Mouse (Mus musculus) activated CD4-positive, CD25-positive, alpha-beta regulatory T cell, adult 4 months (primary cell): ENCODE results near the gene Zbtb21. TPM values are rescaled to one million over a fixed set of nuclear protein-coding genes. Genes with fewer than 3 reads are reported as not detected.
"Not testable (repeated sequence)": the region's sequence is repeated elsewhere in the genome, so short reads cannot be mapped to it uniquely, and the experiment has no call there.

Experiments used
- ATAC-seq: one replicate; pipeline ENCODE4 v1.8.0; 2017
- polyA plus RNA-seq, 2 experiments: library from polyadenylated mRNA; unstranded; fragments of 100-300 nt; shearing (Covaris generic); gene quantifications; one replicate each; pipeline ENCODE4 v1.2.1; 2017

The Zbtb21 gene
- polyA plus RNA-seq = 1 to 10 TPM; 7.4 to 7.7 TPM

- ATAC-seq = peak; percentile 83
These were observed at the start of gene Zbtb21, which contains the start of gene C2cd2 for GRCm38 (mm10) chr16:97962151-97962948. Gene Zbtb21, minus strand, starts transcription at chr16:97962622. Gene C2cd2, minus strand, starts transcription at chr16:97962598.

- ATAC-seq = peak; percentile 11
These were observed 34.9 kb upstream of the Zbtb21 start for GRCm38 (mm10) chr16:97997383-97997731.

DNA sequence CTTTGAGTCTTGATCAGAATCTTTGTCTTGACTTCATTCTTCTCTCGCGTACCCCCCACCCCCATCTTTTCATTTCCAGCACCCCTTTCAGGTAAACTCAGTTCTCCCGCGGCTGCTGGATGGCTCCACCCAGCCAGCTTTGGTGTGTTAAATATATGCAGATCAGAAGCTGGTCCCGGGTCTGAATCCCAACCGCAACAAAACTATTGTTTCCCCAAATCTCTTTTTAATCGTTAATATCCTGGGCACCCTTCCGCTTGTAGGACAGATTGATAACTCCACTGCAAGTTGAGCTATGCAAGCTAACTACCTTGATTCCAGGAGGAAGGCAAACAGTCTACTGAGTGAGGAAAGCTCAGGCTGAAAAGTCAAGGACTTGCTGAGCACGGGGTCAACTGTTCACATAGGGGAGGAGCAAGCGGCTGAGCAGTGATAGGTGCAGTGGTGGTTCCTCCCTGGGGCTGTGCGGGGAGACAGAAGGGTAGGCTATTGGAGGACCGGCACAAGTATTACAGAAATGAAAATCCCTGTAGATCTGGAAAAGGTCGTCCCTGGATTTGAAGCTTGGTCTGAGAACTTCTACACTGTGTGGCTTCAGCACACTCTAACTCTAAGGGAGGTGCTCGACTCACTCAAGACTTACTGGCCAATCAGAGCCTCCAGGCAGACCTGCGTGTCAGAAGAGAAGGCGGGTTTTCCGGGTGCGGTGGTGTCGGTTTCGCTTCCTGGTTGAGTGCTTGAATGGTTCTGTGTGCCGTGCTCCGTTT, 34.4 kb upstream of the Zbtb21 start, which contains the start of gene B230307C23Rik:
B230307C23Rik (plus strand) TSS at position 700 of the 767 bp plus-strand sequence.
- peak; percentile 99 for ATAC-seq

DNA sequence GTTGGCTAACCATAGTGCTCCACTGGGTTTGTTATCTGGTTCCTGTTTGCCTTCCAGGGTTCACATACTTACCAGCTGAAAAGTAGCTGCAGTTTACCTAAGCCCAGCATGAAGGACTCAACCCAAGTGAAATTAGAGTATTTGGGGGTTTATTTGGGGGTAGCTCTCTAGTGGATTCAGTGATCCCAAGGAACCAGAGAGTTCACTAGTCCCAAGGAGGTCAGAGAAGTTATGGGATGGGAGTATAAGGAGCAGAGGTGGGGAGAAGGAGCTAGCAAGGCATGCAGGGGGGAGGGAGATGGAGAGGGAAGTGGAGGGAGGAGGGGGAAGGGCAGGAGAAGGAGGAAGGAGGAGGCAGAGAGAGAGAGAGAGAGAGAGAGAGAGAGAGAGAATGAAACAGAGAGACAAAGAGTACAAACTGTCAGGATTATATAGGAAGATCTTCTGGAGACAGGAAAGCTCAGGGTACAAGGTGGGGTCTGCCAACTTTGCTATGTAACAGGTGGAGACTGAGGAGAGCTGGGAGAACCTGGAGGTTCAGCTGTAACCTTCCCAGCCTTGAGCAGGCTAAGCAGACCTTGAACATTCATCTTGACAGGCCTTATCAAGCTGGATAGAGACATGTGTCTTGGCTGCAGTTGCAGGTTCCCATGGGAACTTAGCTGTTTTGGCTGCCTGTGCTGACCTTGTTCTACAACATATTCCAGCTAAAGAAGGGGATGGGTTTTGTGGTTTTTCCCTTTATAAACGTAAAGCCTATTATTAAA, 33.6 kb upstream of the Zbtb21 start:
- no peak for ATAC-seq

DNA sequence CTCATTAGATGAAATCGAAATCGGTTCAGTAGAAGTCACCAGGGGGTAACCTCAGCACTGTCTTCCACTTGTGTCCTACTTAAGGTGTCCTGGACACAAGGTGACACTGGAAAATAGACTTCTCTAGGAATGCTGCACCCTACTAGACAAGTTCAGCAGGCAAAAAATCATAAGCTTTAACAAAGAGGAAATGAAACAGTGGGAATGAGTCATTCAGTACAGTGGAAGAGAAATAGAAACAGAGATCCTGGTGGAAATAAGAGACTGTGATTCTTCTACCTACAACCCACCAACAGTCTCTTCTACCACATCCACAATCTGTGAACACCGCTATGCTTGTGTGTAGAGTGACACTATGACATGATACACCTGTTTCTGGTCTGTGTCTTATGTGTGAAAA, 30.1 kb upstream of the Zbtb21 start:
- not testable (repeated sequence) for ATAC-seq

DNA sequence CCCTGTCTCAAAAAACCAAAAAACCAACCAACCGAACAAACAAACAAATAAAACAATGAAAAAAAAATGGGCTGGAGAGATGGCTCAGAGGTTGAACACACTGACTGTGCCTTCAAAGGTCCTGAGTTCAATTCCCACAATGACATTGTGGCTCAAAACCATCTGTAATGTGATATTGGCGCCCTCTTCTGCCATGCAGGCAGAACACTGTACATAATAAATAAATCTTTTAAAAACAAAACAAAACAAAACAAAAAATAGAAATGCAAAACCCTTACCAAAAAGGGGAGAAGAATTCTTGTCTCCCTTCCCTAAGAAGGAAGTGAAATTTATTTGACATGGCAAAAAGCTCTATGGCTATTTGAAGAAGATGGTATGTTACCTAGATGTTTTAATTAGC, 29.1 kb upstream of the Zbtb21 start:
- no peak for ATAC-seq

DNA sequence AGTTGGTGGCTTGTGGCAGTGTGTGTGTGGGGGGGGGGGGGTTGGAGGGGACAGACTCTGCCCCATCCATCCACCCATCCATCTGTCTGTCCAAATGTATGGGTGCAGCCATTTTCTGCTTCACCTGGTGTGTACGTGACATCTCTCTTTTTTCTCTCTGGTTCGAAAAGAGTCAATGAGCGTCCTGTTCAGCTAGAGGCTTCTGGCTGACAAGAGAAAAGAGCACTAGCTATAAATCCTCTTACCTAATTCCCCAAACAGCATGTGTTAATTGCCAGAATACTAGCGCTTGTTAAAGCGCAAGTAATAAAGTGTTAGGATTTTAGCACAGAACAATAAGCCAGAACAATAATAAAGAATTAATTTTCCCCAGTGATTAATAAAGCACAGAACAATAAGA, 22.2 kb upstream of the Zbtb21 start:
- ATAC-seq = no peak

GRCm38 (mm10) chr16:97981362-97981761, 18.9 kb upstream of the Zbtb21 start:
- ATAC-seq = no peak

DNA sequence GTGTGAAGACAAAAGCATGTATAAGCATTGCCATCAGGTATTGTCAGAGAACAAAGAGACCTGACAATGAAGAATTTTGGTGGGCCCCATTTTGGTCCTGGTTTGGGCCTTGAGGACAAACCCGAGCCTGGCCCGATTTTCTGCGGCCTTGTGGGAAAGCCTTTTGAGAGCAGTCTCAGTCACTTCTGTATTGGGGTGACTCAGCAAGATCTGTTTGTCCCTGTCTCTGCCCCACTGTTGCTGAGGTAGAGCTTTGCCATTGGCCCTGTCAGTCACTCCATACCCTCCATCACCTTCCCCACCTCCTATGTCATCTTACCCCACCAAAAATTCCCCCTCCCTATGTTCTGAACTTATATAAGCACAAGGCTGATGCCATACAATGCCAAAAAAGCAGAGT, 15.3 kb upstream of the Zbtb21 start:
- ATAC-seq = no peak

DNA sequence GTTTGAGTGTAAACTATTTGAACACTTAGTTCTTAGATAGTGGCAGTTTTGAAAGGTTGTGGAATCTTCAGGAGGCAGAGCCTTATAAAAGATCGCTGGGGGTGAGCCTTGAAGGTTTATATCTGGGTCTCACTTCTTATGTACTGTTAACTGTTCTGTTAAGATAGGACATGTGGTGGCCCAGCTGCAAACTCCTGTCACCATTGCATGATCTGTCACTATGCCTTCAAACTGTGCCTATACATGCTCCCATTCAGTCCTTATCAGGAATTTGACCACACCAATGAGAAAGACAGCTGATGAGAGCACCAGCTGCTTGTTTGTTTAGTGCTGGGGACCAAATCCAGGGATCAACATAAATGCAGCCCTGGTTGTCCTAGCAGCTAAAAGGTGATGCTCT, 14.9 kb upstream of the Zbtb21 start:
- ATAC-seq = no peak

DNA sequence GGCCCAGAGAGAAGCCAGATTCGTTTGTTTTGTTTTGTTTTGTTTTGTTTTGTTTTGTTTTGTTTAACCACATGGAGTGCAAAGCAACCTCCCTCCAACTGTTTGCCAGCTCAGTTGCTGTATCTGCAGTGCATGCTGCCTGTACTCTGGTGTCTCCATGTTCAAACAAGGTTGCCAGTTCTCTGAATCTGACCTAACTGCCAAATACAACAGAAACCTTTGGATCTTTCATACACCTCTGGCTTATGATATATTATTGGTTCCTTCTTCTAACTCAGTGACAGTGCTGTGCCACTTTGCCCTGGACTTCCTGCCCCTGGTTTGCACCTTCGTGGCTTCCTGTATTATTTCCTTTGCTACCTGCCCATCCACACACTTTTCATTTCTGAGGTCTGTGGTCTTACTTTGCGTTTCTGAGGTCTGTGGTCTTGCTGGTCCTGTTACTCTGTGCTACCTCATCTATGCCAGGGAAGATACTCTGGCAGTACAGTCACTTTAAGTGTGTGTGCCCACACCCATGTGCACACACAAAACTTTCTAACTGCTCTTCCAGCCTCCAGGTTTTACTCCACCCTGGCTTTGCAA, 1.6 kb upstream of the Zbtb21 start:
- ATAC-seq = peak; percentile 21

GRCm38 (mm10) chr16:97961381-97962150, 856 bp downstream of the Zbtb21 start:
- peak; percentile 11 for ATAC-seq

- ATAC-seq = no peak
These were observed 2.1 kb downstream of the Zbtb21 start for GRCm38 (mm10) chr16:97960348-97960747.

- ATAC-seq = no peak
These were observed 3.9 kb downstream of the Zbtb21 start for GRCm38 (mm10) chr16:97958401-97958973.

- ATAC-seq = no peak
These were observed 4.8 kb downstream of the Zbtb21 start for GRCm38 (mm10) chr16:97957626-97958025.

DNA sequence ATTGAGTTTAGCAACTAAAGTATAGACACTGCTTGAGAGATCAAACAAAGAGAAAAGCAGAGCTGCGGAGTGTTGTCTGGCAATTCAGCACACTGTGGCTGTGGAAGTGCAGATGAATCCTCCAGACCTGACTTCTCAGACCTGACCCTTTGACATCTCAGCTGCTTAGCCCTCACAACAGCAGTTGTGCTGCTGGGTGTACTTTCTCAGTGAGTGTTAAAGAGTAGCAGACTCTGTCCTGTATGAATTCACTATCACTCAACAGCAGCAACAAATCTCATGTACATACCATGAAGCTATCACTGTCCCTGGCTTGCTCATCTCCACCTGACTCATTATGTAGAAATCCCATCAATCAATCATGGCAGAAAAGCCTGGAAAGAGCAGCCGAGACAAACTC, 6.4 kb downstream of the Zbtb21 start:
- ATAC-seq = no peak

DNA sequence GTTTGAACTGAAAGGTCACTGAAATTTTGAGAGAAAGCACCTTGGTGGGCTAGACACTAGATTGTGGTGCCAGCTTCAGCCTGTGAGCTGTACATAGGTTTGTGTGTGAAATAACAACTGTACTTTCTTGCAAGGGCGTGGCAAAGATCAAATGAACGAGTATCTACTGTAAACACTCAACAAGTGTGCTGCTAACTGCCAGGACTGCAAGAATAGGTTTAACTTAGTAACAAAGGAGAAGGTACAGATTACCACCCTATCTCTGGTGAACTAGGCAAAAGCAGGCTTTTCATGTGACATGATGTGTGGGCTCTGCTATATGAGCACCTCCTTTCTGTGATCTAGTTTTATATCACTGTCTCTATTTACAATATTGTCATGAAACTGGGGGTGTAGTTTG, 9.1 kb downstream of the Zbtb21 start:
- no peak for ATAC-seq

DNA sequence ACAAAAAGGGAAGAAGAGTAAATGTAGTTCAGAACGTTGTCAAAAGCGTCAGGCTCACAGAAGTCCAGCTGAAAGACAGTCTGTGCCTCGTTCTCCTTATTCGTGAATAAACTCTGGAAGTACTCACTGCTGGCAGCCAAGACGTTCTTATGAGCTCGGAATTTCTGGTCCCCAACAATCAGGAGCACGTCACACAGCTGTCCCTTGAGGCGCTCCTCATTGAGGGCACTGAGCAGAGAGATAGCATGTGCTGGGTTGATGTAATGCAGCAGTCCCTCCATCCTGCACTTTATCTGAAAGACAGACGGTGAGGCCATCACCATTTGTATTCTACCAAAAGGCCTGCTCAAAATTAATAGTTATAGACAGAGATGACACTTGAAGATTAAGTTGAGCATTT, 9.6 kb downstream of the Zbtb21 start:
- ATAC-seq = no peak

DNA sequence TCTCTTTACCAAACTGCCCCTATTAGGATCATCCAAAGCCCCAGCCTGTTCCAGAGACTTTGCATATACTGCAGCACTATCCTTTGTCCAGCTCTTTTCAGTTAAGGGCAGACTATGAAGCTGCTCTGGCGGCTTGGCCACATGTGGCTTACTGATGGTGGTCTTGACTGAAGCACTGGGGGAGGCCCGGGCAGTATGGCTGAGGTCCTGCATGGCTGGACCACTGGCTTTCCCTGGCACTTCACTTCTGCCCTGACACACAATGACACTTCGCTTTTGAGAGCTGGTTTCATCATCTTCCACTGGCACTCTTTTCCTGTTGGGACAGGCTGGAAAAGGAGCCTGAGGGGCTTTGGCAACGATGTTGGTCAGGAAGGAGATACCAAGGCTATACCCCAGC, 10.1 kb downstream of the Zbtb21 start:
- no peak for ATAC-seq

GRCm38 (mm10) chr16:97950061-97950460, 12.4 kb downstream of the Zbtb21 start:
- ATAC-seq = no peak

GRCm38 (mm10) chr16:97948836-97949235, 13.6 kb downstream of the Zbtb21 start:
- ATAC-seq = peak; percentile 46

- not testable (repeated sequence) for ATAC-seq
These were observed 15.4 kb downstream of the Zbtb21 start for GRCm38 (mm10) chr16:97946993-97947392.
